Mouse (Mus musculus): Measurements from ENCODE around the gene Kdr. TPM values are rescaled to one million over a fixed set of nuclear protein-coding genes. Genes with fewer than 3 reads are reported as not detected.
"Not testable (repeated sequence)": the region's sequence is repeated elsewhere in the genome, so short reads cannot be mapped to it uniquely, and the experiment has no call there.

The Kdr gene
- polyA plus RNA-seq, 1 experiment from 2014 or later: 31.6 TPM

DNA sequence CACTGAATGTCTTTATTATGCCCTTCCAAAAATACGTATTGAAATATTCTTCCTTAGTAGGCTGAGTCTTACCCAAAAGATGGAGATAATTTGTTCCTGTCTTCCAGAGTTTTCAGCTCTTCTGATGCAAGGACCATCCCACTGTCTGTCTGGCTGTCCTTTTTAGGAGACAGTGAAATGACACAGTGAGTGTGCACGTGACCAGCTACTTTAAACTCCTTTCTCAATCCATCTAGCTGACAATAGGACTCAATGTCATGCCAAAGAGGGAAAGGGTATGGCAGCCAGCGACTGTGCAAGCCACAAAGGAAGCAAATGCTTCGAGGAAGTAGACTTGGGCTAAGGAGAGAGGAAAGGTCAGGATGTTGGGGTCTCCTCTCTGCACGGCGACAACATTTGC is 42.0 kb downstream of the Kdr start:
- no peaks in the 10 kb centered on the region for H3K36me3 ChIP-seq (ENCODE audit: control insufficient read depth, insufficient read depth, low read length)
- no peaks in the 10 kb centered on the region for H3K9me3 ChIP-seq (replicated peaks; ENCODE audit: control insufficient read depth, low read length)
- no peak for ATAC-seq (replicated peaks; ENCODE audit: insufficient number of reproducible peaks, low FRiP score, low TSS enrichment)
- H3K27me3 ChIP-seq (ENCODE audit: control insufficient read depth, insufficient read depth, low read length): no peaks in the 10 kb centered on the region
- 80% methylated on average over 6 of the region's 6 CpGs for WGBS (ENCODE audit: insufficient replicate concordance)
- peaks cover 37% of the 10 kb centered on the region for H3K4me1 ChIP-seq (ENCODE audit: control insufficient read depth, insufficient read depth, low read length)
- H3K4me3 ChIP-seq (ENCODE audit: low read depth, low read length): no peak overlapping the region
- H3K4me2 ChIP-seq: no peak overlapping the region
- no peak overlapping the region for H3K27ac ChIP-seq (ENCODE audit: low read depth, low read length)
- no peak overlapping the region for H3K9ac ChIP-seq (ENCODE audit: low read depth, low read length)

GRCm38 (mm10) chr5:75935225-75935624 is 43.0 kb downstream of the Kdr start:
- H3K9me3 ChIP-seq (replicated peaks; ENCODE audit: control insufficient read depth, low read length): no peaks in the 10 kb centered on the region
- no peaks in the 10 kb centered on the region for H3K36me3 ChIP-seq (ENCODE audit: control insufficient read depth, insufficient read depth, low read length)
- no peak overlapping the region for H3K4me2 ChIP-seq
- H3K9ac ChIP-seq (ENCODE audit: low read depth, low read length): no peak overlapping the region
- no peak overlapping the region for H3K4me3 ChIP-seq (ENCODE audit: low read depth, low read length)
- no peaks in the 10 kb centered on the region for H3K27me3 ChIP-seq (ENCODE audit: control insufficient read depth, insufficient read depth, low read length)
- WGBS (ENCODE audit: insufficient replicate concordance): 87% methylated on average over 8 of the region's 8 CpGs
- H3K4me1 ChIP-seq (ENCODE audit: control insufficient read depth, insufficient read depth, low read length): peaks cover 41% of the 10 kb centered on the region
- ATAC-seq (replicated peaks; ENCODE audit: insufficient number of reproducible peaks, low FRiP score, low TSS enrichment): no peak
- H3K27ac ChIP-seq (ENCODE audit: low read depth, low read length): no peak overlapping the region

GRCm38 (mm10) chr5:75934201-75934600 is 44.1 kb downstream of the Kdr start:
- H3K36me3 ChIP-seq (ENCODE audit: control insufficient read depth, insufficient read depth, low read length): no peaks in the 10 kb centered on the region
- H3K27me3 ChIP-seq (ENCODE audit: control insufficient read depth, insufficient read depth, low read length): no peaks in the 10 kb centered on the region
- no peak overlapping the region for H3K4me2 ChIP-seq
- H3K9me3 ChIP-seq (replicated peaks; ENCODE audit: control insufficient read depth, low read length): no peaks in the 10 kb centered on the region
- no peak overlapping the region for H3K4me3 ChIP-seq (ENCODE audit: low read depth, low read length)
- peaks cover 36% of the 10 kb centered on the region for H3K4me1 ChIP-seq (ENCODE audit: control insufficient read depth, insufficient read depth, low read length)
- peak overlapping the region; percentile 59; the same call in 1 of the 2 replicates for H3K27ac ChIP-seq (ENCODE audit: low read depth, low read length)
- 76% methylated on average over 10 of the region's 10 CpGs for WGBS (ENCODE audit: insufficient replicate concordance)
- no peak overlapping the region for H3K9ac ChIP-seq (ENCODE audit: low read depth, low read length)
- ATAC-seq (replicated peaks; ENCODE audit: insufficient number of reproducible peaks, low FRiP score, low TSS enrichment): no peak

- H3K4me1 ChIP-seq (ENCODE audit: control insufficient read depth, insufficient read depth, low read length): peaks cover 30% of the 10 kb centered on the region
Measured at GRCm38 (mm10) chr5:75933521-75934044, 44.7 kb downstream of the Kdr start.

DNA sequence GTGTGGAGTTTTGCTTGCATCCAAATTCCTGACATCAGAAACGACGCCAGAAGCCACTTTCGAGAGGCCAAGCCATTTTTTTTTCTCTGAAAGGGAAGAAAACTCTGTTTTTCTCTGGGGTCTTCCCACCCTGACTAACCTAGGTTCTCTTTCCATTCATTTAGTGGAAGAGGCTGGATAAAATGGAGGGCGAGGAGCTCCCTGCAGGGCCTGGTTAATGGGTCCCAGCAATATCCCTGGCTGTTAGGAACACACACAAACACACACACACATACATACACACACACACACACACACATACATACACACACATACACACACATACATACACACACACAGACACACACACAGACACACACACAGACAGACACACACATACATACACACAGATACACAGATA is 46.8 kb downstream of the Kdr start:
- not testable (repeated sequence) for ATAC-seq (replicated peaks; ENCODE audit: insufficient number of reproducible peaks, low FRiP score, low TSS enrichment); H3K4me3 ChIP-seq (ENCODE audit: low read depth, low read length); H3K9me3 ChIP-seq (replicated peaks; ENCODE audit: control insufficient read depth, low read length); H3K27ac ChIP-seq (ENCODE audit: low read depth, low read length); H3K4me2 ChIP-seq; H3K36me3 ChIP-seq (ENCODE audit: control insufficient read depth, insufficient read depth, low read length); H3K9ac ChIP-seq (ENCODE audit: low read depth, low read length); H3K27me3 ChIP-seq (ENCODE audit: control insufficient read depth, insufficient read depth, low read length)
- peaks cover 15% of the 10 kb centered on the region for H3K4me1 ChIP-seq (ENCODE audit: control insufficient read depth, insufficient read depth, low read length)
- 86% methylated on average over 4 of the region's 4 CpGs for WGBS (ENCODE audit: insufficient replicate concordance)

More at GRCm38 (mm10) chr5:75933521-75934044, 44.7 kb downstream of the Kdr start:
- no peak overlapping the region for H3K9ac ChIP-seq (ENCODE audit: low read depth, low read length)
- peak overlapping the region; percentile 3 for H3K4me2 ChIP-seq
- peak overlapping the region; percentile 59 for H3K27ac ChIP-seq (ENCODE audit: low read depth, low read length)
- WGBS (ENCODE audit: insufficient replicate concordance): 56% methylated on average over 20 of the region's 20 CpGs
- ATAC-seq (replicated peaks; ENCODE audit: insufficient number of reproducible peaks, low FRiP score, low TSS enrichment): 0 out of 2 replicates have a peak, but pooled peaks have one; percentile 14
- H3K4me3 ChIP-seq (ENCODE audit: low read depth, low read length): no peak overlapping the region
- H3K9me3 ChIP-seq (replicated peaks; ENCODE audit: control insufficient read depth, low read length): no peaks in the 10 kb centered on the region
- no peaks in the 10 kb centered on the region for H3K36me3 ChIP-seq (ENCODE audit: control insufficient read depth, insufficient read depth, low read length)
- no peaks in the 10 kb centered on the region for H3K27me3 ChIP-seq (ENCODE audit: control insufficient read depth, insufficient read depth, low read length)

DNA sequence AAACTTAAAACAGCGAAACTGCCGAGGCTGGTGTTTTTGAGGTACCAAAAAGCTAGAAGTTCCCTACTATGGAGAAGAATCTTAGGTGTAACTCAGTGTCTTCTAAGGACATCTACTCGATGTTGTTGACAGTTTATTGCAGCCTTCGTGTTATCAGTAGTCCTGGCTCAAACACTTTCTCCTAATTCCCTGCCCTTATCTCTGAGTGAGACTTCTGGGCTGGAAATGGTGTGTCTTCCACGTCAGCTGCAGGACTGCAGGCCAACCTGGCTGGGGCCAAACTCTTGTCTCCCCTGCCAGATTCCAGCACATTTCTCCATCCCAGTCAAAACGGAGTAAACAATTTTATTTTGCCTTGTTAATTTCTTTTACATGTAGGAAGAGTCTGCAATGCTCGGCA is 48.3 kb downstream of the Kdr start:
- Histone ChIP-seq H3K36me3 (ENCODE audit: control insufficient read depth, insufficient read depth, low read length) (no peaks in the 10 kb centered on the region), H3K27me3 (ENCODE audit: control insufficient read depth, insufficient read depth, low read length) (no peaks in the 10 kb centered on the region), H3K4me3 (ENCODE audit: low read depth, low read length) (no peak overlapping the region), H3K27ac (ENCODE audit: low read depth, low read length) (no peak overlapping the region), H3K9me3 (replicated peaks; ENCODE audit: control insufficient read depth, low read length) (no peaks in the 10 kb centered on the region), H3K4me1 (ENCODE audit: control insufficient read depth, insufficient read depth, low read length) (peaks cover 15% of the 10 kb centered on the region), H3K4me2 (no peak overlapping the region), H3K9ac (ENCODE audit: low read depth, low read length) (no peak overlapping the region)
- WGBS (ENCODE audit: insufficient replicate concordance): 36% methylated on average over 7 of the region's 7 CpGs
- no peak for ATAC-seq (replicated peaks; ENCODE audit: insufficient number of reproducible peaks, low FRiP score, low TSS enrichment)

DNA sequence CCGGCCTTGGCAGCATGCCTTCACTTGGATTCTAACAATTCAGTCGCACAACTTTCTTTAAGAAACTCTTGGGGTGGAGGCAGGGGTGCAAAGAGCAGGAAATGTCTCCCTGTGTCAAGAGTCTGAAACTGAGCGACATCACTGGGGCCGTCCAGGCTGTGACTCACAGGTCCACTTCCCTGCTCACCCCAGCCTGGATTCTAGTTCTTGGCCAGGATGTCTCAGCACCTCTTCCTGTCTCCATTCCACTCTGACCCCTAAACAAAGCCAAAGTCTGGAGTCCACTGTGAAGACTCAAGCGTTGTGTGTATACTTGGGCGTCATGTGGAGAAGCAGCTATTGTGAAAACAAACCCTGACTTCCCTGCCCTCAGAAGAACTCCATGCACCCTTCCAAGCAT is 55.6 kb downstream of the Kdr start:
- Histone ChIP-seq H3K27me3 (ENCODE audit: control insufficient read depth, insufficient read depth, low read length) (no peaks in the 10 kb centered on the region), H3K4me2 (no peak overlapping the region), H3K27ac (ENCODE audit: low read depth, low read length) (no peak overlapping the region), H3K9me3 (replicated peaks; ENCODE audit: control insufficient read depth, low read length) (no peaks in the 10 kb centered on the region), H3K4me3 (ENCODE audit: low read depth, low read length) (no peak overlapping the region), H3K36me3 (ENCODE audit: control insufficient read depth, insufficient read depth, low read length) (no peaks in the 10 kb centered on the region), H3K4me1 (ENCODE audit: control insufficient read depth, insufficient read depth, low read length) (peaks cover 15% of the 10 kb centered on the region), H3K9ac (ENCODE audit: low read depth, low read length) (no peak overlapping the region)
- WGBS (ENCODE audit: insufficient replicate concordance): 54% methylated on average over 6 of the region's 6 CpGs
- ATAC-seq (replicated peaks; ENCODE audit: insufficient number of reproducible peaks, low FRiP score, low TSS enrichment): no peak

DNA sequence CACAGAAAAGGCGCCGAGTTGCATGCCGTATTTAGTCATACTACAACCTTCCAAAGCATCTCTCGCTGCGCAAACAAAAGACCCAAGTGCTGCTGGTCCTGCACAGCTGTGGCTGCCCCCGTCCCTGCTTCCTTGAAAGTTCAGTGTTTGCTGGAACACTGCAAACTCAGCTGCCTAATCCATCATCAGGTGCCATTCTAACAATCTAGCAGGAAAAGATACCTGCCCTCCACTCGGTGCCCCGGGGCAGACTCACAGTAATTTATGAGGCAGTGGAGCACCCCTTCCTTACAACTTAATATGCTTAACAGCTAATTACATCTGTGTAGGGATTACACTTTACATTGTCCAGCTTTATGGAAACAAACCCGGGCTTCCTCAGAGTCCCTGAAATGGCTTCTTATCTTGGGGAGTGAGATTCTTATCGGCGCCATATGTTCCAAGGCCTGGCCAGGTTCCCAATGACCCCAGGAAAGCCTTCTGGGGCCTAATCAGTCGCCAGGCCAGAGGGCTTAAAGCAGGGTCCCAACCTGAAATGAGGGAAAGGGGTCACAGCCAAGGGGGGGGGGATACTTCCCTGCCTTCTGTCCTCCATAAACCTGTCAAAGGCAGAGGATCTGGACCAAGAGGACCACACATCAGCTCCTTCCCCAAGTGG is 56.4 kb downstream of the Kdr start:
- Histone ChIP-seq H3K9me3 (replicated peaks; ENCODE audit: control insufficient read depth, low read length) (no peaks in the 10 kb centered on the region), H3K27me3 (ENCODE audit: control insufficient read depth, insufficient read depth, low read length) (no peaks in the 10 kb centered on the region), H3K4me1 (ENCODE audit: control insufficient read depth, insufficient read depth, low read length) (peaks cover 15% of the 10 kb centered on the region), H3K4me3 (ENCODE audit: low read depth, low read length) (no peak overlapping the region), H3K9ac (ENCODE audit: low read depth, low read length) (no peak overlapping the region), H3K36me3 (ENCODE audit: control insufficient read depth, insufficient read depth, low read length) (no peaks in the 10 kb centered on the region), H3K4me2 (no peak overlapping the region), H3K27ac (ENCODE audit: low read depth, low read length) (no peak overlapping the region; the same call in 1 of the 2 replicates)
- no peak for ATAC-seq (replicated peaks; ENCODE audit: insufficient number of reproducible peaks, low FRiP score, low TSS enrichment)
- 38% methylated on average over 12 of the region's 12 CpGs for WGBS (ENCODE audit: insufficient replicate concordance)

DNA sequence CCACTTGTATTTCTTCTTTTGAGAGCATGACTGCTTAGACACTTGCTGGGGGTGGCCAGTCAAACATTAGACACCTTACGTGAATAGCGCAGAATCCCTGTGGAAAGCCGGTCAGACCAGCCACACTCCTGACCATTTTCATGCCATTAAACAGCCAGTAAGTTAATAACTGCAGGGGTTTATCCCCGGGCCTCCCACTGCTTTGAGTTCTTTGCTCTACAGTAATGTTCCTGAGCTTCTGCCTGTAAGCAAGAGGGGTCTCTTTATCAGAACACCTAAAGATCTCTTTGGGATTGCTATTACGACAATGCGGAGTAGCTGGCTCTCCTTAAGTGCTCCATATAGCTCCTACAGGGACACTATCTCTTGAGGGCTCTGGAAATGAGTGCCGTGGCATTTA is 58.7 kb downstream of the Kdr start:
- H3K4me3 ChIP-seq (ENCODE audit: low read depth, low read length): no peak overlapping the region
- H3K4me2 ChIP-seq: no peak overlapping the region
- H3K9me3 ChIP-seq (replicated peaks; ENCODE audit: control insufficient read depth, low read length): no peaks in the 10 kb centered on the region
- 53% methylated on average over 7 of the region's 7 CpGs for WGBS (ENCODE audit: insufficient replicate concordance)
- ATAC-seq (replicated peaks; ENCODE audit: insufficient number of reproducible peaks, low FRiP score, low TSS enrichment): no peak
- no peaks in the 10 kb centered on the region for H3K27me3 ChIP-seq (ENCODE audit: control insufficient read depth, insufficient read depth, low read length)
- H3K36me3 ChIP-seq (ENCODE audit: control insufficient read depth, insufficient read depth, low read length): no peaks in the 10 kb centered on the region
- no peak overlapping the region for H3K27ac ChIP-seq (ENCODE audit: low read depth, low read length)
- H3K9ac ChIP-seq (ENCODE audit: low read depth, low read length): no peak overlapping the region
- peaks cover 15% of the 10 kb centered on the region for H3K4me1 ChIP-seq (ENCODE audit: control insufficient read depth, insufficient read depth, low read length)
